Mouse (Mus musculus): ENCODE results near the gene Tollip. TPM values are rescaled to one million over a fixed set of nuclear protein-coding genes. Genes with fewer than 3 reads are reported as not detected.

Tollip gene
- polyA plus RNA-seq, 1 experiment from 2014 or later = 32.3 TPM

- Histone ChIP-seq H3K9ac (no peak overlapping the region), H3K4me1 (replicated peaks) (peaks cover 14% of the 10 kb centered on the region)
- 86% methylated on average over 4 of the region's 4 CpGs for WGBS
These were observed 33.5 kb upstream of the Tollip start for GRCm38 (mm10) chr7:141951821-141952220.

GRCm38 (mm10) chr7:141950104-141951013 is 32.1 kb upstream of the Tollip start:
- Histone ChIP-seq H3K4me3 (peak overlapping the region; percentile 51), H3K4me1 (replicated peaks) (peaks cover 14% of the 10 kb centered on the region), H3K9me3 (replicated peaks) (0 out of 2 replicates have a peak, but pooled peaks cover 3% of the 10 kb centered on the region), H3K36me3 (no peaks in the 10 kb centered on the region), H3K27me3 (peaks cover 95% of the 10 kb centered on the region), H3K9ac (peak overlapping the region; percentile 41), H3K27ac (no peak overlapping the region), H3K4me2 (peak overlapping the region; percentile 94)
- WGBS = 2% methylated on average over 68 of the region's 84 CpGs
- no peak for ATAC-seq (replicated peaks; ENCODE audit: insufficient number of reproducible peaks, insufficient read depth, low FRiP score, low read depth)

More at GRCm38 (mm10) chr7:141951821-141952220, 33.5 kb upstream of the Tollip start:
- no peak overlapping the region for H3K4me3 ChIP-seq
- peaks cover 95% of the 10 kb centered on the region for H3K27me3 ChIP-seq
- no peak overlapping the region for H3K27ac ChIP-seq
- no peaks in the 10 kb centered on the region for H3K36me3 ChIP-seq
- H3K4me2 ChIP-seq = no peak overlapping the region
- 0 out of 2 replicates have a peak, but pooled peaks cover 3% of the 10 kb centered on the region for H3K9me3 ChIP-seq (replicated peaks)
- ATAC-seq (replicated peaks; ENCODE audit: insufficient number of reproducible peaks, insufficient read depth, low FRiP score, low read depth) = no peak

DNA sequence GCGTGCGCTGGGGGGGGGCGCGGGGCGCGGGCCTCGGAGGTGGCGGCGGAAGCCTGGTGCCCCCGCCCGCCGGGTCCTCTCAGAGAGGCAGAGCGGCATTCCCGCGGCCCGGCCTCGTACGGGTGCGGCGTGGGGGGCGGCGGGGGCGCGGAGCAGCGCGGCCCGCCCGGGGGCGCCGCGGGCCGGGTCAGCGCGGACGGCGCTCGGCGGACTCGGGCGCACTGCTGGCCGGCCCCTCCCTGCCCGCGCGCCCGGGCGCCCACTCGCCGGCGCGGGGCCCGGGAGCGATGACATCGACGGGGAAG is 31.4 kb upstream of the Tollip start:
- Histone ChIP-seq H3K9ac (peak overlapping the region; percentile 41), H3K4me3 (peak overlapping the region; percentile 51), H3K27ac (no peak overlapping the region), H3K9me3 (replicated peaks) (0 out of 2 replicates have a peak, but pooled peaks cover 3% of the 10 kb centered on the region), H3K4me1 (replicated peaks) (peaks cover 14% of the 10 kb centered on the region), H3K27me3 (peaks cover 95% of the 10 kb centered on the region), H3K4me2 (peak overlapping the region; percentile 94), H3K36me3 (no peaks in the 10 kb centered on the region)
- 2% methylated on average over 24 of the region's 54 CpGs for WGBS
- no peak for ATAC-seq (replicated peaks; ENCODE audit: insufficient number of reproducible peaks, insufficient read depth, low FRiP score, low read depth)

GRCm38 (mm10) chr7:141948906-141949798 is 30.8 kb upstream of the Tollip start, which contains the start of gene Brsk2:
Gene Brsk2 (plus strand): TSS chr7:141949751.
- Histone ChIP-seq H3K9me3 (replicated peaks) (0 out of 2 replicates have a peak, but pooled peaks cover 3% of the 10 kb centered on the region), H3K9ac (peak within 1 kb of the TSS; percentile 41), H3K27ac (no peak within 1 kb of the TSS), H3K4me1 (replicated peaks) (peaks cover 14% of the 10 kb centered on the region), H3K4me3 (peak within 1 kb of the TSS; percentile 51), H3K36me3 (no peaks in the 10 kb centered on the region), H3K4me2 (peak within 1 kb of the TSS; percentile 94), H3K27me3 (peaks cover 94% of the 10 kb centered on the region)
- ATAC-seq (replicated peaks; ENCODE audit: insufficient number of reproducible peaks, insufficient read depth, low FRiP score, low read depth) = peak; percentile 90
- 2% methylated on average over 55 of the region's 55 CpGs for WGBS

DNA sequence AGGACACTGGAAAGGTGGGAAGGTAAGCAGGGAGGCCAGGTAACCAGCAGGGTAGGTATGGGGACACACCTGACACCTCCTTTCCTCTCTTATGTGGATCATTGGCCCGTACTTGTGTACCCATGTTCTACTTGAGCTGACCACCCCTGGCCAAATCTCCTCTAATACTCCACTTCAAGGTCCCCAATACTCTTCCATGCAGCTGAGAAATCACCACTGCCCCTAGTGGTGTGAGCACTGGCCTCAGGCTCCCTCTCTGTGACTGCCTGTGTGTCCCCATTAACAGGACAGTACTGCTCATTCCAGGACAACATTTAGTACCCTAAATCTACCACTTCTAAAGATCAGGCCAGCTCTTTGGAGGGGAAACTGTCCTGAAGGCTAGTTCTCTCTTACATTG is 29.7 kb upstream of the Tollip start:
- peaks cover 87% of the 10 kb centered on the region for H3K27me3 ChIP-seq
- no peak overlapping the region for H3K4me3 ChIP-seq
- no peak overlapping the region for H3K9ac ChIP-seq
- no peaks in the 10 kb centered on the region for H3K36me3 ChIP-seq
- 0 out of 2 replicates have a peak, but pooled peaks cover 3% of the 10 kb centered on the region for H3K9me3 ChIP-seq (replicated peaks)
- 76% methylated on average over 1 of the region's 1 CpGs for WGBS
- no peak overlapping the region for H3K4me2 ChIP-seq
- peaks cover 14% of the 10 kb centered on the region for H3K4me1 ChIP-seq (replicated peaks)
- ATAC-seq (replicated peaks; ENCODE audit: insufficient number of reproducible peaks, insufficient read depth, low FRiP score, low read depth) = no peak
- H3K27ac ChIP-seq = no peak overlapping the region

DNA sequence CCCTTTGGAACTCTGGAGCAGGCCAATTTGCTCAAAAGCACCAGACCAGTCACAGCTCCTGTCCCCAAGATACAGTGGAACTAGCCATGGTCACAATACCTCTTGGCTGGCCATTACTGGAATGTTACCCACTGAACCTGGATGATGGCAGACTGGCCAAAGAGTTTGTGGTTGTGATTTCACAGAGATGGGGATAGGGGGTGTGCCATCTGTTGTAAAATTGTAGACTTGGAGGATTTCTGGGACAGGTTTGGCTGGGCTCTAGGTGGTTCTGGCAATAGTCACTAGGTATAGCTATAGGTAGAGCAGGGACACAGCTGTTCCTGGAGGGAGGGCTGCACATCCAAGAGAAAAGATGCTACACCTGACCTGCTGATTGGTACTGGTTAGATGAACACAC is 29.2 kb upstream of the Tollip start:
- Histone ChIP-seq H3K9ac (no peak overlapping the region), H3K36me3 (no peaks in the 10 kb centered on the region), H3K4me2 (no peak overlapping the region), H3K9me3 (replicated peaks) (0 out of 2 replicates have a peak, but pooled peaks cover 3% of the 10 kb centered on the region), H3K27ac (no peak overlapping the region), H3K4me1 (replicated peaks) (peaks cover 14% of the 10 kb centered on the region), H3K4me3 (no peak overlapping the region), H3K27me3 (peaks cover 82% of the 10 kb centered on the region)
- no peak for ATAC-seq (replicated peaks; ENCODE audit: insufficient number of reproducible peaks, insufficient read depth, low FRiP score, low read depth)

- Histone ChIP-seq H3K9me3 (replicated peaks) (no peaks in the 10 kb centered on the region), H3K4me3 (no peak overlapping the region), H3K4me1 (replicated peaks) (peaks cover 14% of the 10 kb centered on the region), H3K4me2 (no peak overlapping the region), H3K36me3 (no peaks in the 10 kb centered on the region), H3K27ac (no peak overlapping the region), H3K9ac (no peak overlapping the region), H3K27me3 (peaks cover 70% of the 10 kb centered on the region)
- 25% methylated on average over 7 of the region's 7 CpGs for WGBS
- no peak for ATAC-seq (replicated peaks; ENCODE audit: insufficient number of reproducible peaks, insufficient read depth, low FRiP score, low read depth)
These were observed 27.6 kb upstream of the Tollip start for GRCm38 (mm10) chr7:141945927-141946326.

DNA sequence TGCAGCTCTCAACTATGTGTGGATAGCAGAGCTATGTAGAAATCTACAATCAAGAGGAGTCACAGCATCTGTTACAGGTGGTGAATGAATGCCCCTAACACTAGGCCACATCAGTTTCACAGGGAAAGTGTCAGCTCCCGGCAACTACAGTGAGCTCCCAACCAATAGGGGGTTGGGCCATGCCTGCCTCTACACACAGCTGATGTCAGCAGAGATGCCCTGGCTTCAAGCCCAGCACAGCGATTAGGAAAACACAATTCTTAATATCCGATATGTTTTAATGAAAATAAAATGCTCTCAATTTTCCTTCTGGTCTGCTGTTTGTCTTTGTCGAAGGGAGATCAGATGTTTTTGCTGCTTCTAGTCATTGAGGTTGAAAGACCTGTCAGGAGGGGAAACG is 25.1 kb upstream of the Tollip start:
- Histone ChIP-seq H3K4me1 (replicated peaks) (no peaks in the 10 kb centered on the region), H3K4me2 (no peak overlapping the region), H3K27ac (no peak overlapping the region), H3K36me3 (no peaks in the 10 kb centered on the region), H3K27me3 (peaks cover 54% of the 10 kb centered on the region), H3K9me3 (replicated peaks) (no peaks in the 10 kb centered on the region), H3K9ac (no peak overlapping the region), H3K4me3 (no peak overlapping the region)
- no peak for ATAC-seq (replicated peaks; ENCODE audit: insufficient number of reproducible peaks, insufficient read depth, low FRiP score, low read depth)
- WGBS = 58% methylated on average over 5 of the region's 5 CpGs

GRCm38 (mm10) chr7:141934951-141935350 is 16.6 kb upstream of the Tollip start:
- no peak overlapping the region for H3K27ac ChIP-seq
- no peaks in the 10 kb centered on the region for H3K4me1 ChIP-seq (replicated peaks)
- H3K4me2 ChIP-seq = no peak overlapping the region
- H3K9me3 ChIP-seq (replicated peaks) = no peaks in the 10 kb centered on the region
- no peaks in the 10 kb centered on the region for H3K36me3 ChIP-seq
- peaks cover 27% of the 10 kb centered on the region; the same call in 1 of the 2 replicates for H3K27me3 ChIP-seq
- H3K4me3 ChIP-seq = no peak overlapping the region
- WGBS = 85% methylated on average over 6 of the region's 6 CpGs
- no peak for ATAC-seq (replicated peaks; ENCODE audit: insufficient number of reproducible peaks, insufficient read depth, low FRiP score, low read depth)
- no peak overlapping the region for H3K9ac ChIP-seq

DNA sequence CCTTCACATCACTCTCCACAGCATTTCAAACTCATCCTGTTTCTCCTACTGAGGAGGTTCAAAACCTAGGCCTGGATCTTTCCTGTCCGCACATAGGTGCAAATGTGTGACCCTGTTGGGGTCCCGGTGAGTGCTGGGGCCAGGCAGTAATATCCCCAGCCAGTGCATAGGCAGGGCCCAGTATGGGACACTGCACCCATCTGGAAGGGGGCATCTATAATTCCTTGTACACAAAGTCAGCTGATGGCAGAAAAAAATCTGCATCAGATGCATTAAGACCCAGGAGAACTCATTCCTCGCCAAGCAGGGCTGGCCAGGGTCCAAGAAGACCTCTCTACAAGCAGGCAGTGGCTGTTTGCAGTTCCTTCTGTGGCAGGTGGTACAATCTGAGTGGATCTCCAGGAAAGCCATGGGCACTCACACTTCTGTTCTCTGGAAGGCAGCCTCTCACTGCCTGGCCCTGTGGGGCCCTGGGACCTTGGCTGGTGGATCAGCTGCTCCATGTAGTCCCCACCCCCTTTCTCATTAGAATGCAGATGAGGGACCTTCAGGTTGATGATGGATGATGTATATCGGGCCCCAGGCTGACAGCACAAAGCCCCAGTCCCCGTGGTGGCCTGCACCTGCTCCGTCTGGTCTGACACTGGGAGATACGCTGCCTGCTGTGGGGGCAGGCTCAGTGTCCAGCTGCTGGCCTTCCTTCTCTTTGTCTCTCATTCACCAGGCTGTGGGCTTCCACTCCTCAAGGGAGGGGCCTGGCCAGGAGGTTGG is 16.0 kb upstream of the Tollip start:
- H3K9ac ChIP-seq = no peak overlapping the region
- H3K4me2 ChIP-seq = no peak overlapping the region
- H3K4me3 ChIP-seq = no peak overlapping the region
- ATAC-seq (replicated peaks; ENCODE audit: insufficient number of reproducible peaks, insufficient read depth, low FRiP score, low read depth) = no peak
- H3K4me1 ChIP-seq (replicated peaks) = no peaks in the 10 kb centered on the region
- no peak overlapping the region for H3K27ac ChIP-seq
- 56% methylated on average over 7 of the region's 7 CpGs for WGBS
- no peaks in the 10 kb centered on the region for H3K9me3 ChIP-seq (replicated peaks)
- H3K27me3 ChIP-seq = peaks cover 25% of the 10 kb centered on the region; the same call in 1 of the 2 replicates
- H3K36me3 ChIP-seq = no peaks in the 10 kb centered on the region
